Mouse (Mus musculus) gastrocnemius, adult 2 months (tissue): Measurements from ENCODE around the gene Rbm47. TPM values are rescaled to one million over a fixed set of nuclear protein-coding genes. Genes with fewer than 3 reads are reported as not detected.
A peak's percentile ranks its signal among the peaks of the same experiment; 100 is the strongest.

ENCODE experiments used
- DNase-seq: peaks from one replicate; pipeline ENCODE4 v3.0.0; 2022
- H3K27ac ChIP-seq: fragments of 200-600 bp; 2 replicates; pipeline ENCODE4 v1.8.1; 2022; ENCODE audit warnings: mild to moderate bottlenecking
- H3K4me3 ChIP-seq: fragments of 200-600 bp; 2 replicates; pipeline ENCODE4 v1.8.1; 2022; ENCODE audit warnings: mild to moderate bottlenecking, moderate library complexity
- CTCF ChIP-seq: fragments of 200-600 bp; IDR thresholded peaks from 2 replicates; pipeline ENCODE4 v1.8.1; 2022; ENCODE audit warnings: antibody characterized with exemption, mild to moderate bottlenecking, moderate library complexity
- intact Hi-C: fragments of 180-260 bp; cut with DNase I; formaldehyde crosslinking; loops from one replicate; pipeline ENCODE4 v1.15.1; 2025
- total RNA-seq, 2 experiments: library from RNA; stranded (reverse); gene quantifications; 2 replicates each; pipeline ENCODE4 v1.2.3; 2021

Rbm47 gene
- total RNA-seq, 2 experiments from 2014 or later: 0.64 to 0.66 TPM

DNA sequence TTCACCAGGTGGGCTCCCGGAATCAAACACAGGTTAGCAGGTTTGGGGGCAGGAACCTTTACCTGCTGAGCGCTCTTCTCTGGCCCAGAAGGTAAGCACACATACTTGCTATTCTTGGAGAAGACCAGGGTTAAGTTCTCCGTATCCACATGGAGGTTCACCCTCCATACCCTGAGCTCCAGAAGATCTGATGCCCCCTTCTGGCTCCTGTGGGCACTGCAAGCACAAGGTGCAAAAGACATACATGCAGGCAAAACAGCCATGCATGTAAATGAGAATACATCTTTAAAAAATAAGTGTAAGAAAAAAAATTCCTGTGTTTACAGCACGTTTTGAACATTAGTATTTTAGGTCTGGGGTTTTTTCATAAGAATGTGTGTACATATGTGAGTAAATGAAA is 116.2 kb downstream of the Rbm47 start:
- Histone ChIP-seq H3K27ac (no peak overlapping the region), H3K4me3 (no peak overlapping the region)
- no peak for DNase-seq
- intact Hi-C loops: no loop called here
- peak; percentile 35 for TF ChIP-seq CTCF

DNA sequence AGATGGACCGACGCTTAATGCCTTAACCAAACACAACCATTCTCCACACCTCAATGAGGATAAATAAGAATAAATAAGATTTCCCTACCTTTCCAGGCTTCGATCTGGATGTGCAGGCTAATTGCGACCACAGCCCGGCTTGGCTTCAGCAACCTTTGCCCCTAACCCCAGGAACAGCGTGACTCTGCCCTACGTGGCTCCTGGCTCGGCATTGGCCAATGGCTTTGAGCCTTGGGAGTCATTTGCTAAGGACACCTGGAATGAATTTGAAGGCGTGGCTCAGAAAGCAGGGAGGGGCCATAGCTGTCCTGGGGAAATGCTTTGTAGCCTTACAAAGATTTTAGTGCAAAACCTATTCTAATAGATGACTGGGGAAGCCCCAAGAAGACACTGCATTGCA is 118.5 kb downstream of the Rbm47 start:
- intact Hi-C loops: no loop called here
- no peak for TF ChIP-seq CTCF
- no peak for DNase-seq

DNA sequence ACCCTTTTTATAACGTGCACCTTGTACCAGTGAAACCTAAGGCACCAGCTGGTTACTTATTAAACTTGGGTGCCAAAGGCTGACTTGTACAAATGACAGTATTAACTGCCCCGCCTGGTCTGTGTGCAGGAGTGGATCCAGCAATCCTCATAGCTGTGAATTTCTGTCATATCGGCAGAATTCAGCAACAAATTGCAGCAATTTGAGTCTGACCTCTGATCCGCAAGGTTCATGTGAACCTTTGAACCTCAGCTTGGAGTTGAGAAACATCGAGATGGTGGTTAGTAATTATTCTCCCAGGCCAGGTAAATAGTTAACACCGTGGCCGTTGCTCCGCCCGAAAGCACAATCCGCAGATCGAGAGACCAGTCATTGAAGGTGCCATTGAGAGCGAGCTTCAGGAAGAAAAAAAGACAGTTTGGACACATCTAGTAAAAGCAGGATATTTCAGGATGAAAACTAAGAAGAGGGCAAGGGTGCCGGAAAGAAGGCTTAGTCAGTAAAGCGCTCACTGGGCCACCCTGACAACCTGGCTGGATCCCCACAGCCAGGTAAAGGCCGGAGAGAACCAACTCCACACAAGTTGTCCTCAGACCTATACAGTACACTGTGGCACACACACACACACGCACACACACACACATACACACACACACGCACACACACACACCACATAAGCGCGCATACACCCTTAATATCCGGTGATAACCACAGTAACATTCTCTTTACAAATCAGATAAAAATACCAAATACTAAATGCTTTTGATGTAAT is 120.0 kb downstream of the Rbm47 start:
- Histone ChIP-seq H3K27ac (no peak overlapping the region), H3K4me3 (no peak overlapping the region)
- intact Hi-C loops: no loop called here
- DNase-seq: no peak
- no peak for TF ChIP-seq CTCF

More for the DNA sequence above, 118.5 kb downstream of the Rbm47 start:
- no peak overlapping the region for H3K4me3 ChIP-seq
- H3K27ac ChIP-seq: no peak overlapping the region

DNA sequence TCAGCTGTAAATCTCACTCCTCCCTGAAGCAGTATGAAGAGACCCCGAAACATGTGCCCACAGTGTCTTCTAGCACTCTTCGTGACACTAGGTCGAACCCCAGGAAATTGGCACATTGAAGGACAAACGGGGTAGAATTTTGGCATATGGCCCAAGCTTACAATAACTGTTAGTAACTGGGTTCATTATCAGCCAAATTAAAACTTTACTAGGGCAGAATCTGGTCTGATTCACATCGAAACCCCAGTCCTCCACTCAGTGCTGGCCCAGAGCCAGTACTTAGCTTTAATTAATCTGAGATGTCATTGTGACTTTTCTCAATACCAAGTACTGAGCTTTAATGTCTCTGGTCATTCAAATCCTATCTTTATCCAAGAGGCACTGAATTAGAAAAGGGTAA is 122.1 kb downstream of the Rbm47 start:
- intact Hi-C loops: no loop called here
- Histone ChIP-seq H3K4me3 (no peak overlapping the region), H3K27ac (no peak overlapping the region)
- no peak for DNase-seq
- TF ChIP-seq CTCF: no peak

DNA sequence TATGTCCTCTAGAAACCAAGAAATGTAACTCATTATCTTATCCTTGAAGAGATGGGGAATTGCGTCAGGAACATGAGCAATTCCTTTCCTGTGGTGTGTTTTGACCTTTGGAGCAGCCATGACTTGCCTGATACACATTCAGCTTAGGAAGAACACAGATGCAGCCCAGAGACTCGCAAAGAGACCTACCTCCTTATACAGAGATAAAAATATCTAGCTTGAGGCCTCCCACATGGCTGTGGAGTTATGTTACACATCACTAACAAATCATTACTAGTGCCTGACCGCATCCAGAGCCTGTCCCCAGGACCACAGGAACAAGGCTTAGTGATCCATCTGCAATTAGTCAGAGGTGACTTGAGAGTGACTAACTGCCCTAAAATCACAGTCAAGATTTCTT is 126.6 kb downstream of the Rbm47 start:
- no peak for DNase-seq
- Histone ChIP-seq H3K27ac (no peak overlapping the region), H3K4me3 (no peak overlapping the region)
- no peak for TF ChIP-seq CTCF
- intact Hi-C loops: no loop called here

DNA sequence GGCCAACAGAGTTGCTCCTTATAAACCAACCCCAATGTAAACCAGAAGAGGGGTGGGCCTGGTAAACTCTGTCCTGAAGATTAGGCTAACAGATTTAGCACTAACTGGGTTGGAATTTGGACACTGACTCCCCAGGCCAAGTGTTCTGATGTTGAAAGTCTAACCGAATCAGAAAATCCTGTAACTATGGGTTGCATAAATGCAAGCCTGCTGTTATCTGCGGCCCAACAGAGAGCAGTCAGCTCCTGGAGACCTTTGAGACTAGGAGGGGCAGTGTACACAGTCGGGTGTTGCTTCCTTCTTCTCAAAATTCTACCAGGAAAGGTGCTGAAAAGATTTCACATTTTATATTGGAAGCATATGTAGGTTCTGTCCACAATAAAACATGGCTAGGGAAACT is 129.0 kb downstream of the Rbm47 start:
- intact Hi-C loops: no loop called here
- no peak for DNase-seq
- Histone ChIP-seq H3K27ac (no peak overlapping the region), H3K4me3 (no peak overlapping the region)
- TF ChIP-seq CTCF: no peak

DNA sequence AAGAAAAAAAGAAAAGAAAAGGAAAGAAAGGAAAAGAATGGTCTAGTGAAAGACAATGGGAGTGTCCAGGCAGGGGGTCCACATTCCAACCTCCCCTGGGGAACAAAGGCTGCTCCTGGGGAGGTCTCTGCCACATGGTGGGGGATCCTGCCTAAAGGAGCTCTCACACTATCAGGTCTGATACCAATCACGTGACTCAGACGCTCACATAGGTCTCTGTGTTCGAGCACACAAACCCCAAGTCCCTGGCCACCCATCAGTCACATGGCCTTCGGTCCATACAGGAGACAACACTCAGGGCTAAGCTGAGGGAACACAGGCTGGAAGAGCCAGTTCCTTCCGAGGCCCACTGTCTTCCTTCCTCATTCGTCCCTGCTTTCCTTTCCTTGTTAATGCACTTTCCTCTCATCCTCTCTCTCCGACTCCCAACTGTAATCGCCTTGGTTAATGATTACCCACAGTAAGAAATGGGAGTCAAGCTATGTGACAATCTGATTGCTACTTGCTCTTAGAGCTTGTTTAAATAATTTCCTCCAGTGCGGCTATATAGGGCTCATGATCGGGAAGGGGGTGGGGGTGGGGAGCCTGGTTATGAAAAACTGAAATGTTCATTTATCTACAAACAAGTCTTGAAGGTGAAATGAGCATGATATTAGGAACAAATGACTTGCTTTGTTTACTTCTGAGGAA is 130.1 kb downstream of the Rbm47 start:
- intact Hi-C loops: no loop called here
- no peak overlapping the region for H3K27ac ChIP-seq
- no peak for DNase-seq
- no peak overlapping the region for H3K4me3 ChIP-seq
- no peak for TF ChIP-seq CTCF

DNA sequence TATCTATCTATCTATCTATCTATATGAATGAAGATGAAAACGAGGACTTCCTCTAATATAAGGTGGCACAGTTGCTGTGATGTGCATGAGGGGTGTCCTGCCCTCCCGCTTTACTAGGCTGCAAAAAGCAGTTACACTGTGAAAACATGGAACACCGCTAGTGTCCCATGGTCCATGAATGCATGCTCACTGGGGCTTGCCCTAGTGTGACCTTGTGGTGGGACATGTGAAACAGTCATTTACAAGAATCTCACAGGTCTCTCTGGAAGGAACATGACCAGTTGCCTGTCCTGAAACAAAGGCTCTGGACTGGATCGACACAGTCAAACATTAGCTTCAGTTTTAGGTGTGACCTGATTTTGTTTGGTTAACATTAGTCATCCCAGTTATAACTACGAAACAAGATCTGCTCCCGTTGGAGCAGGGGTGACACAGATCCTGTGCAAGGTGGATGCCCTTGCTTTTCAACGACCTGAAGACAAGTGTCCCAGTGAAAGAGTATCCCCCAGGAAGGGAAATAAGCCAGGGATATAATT is 132.1 kb downstream of the Rbm47 start:
- TF ChIP-seq CTCF: no peak
- Histone ChIP-seq H3K27ac (no peak overlapping the region), H3K4me3 (no peak overlapping the region)
- no peak for DNase-seq
- intact Hi-C loops: no loop called here

DNA sequence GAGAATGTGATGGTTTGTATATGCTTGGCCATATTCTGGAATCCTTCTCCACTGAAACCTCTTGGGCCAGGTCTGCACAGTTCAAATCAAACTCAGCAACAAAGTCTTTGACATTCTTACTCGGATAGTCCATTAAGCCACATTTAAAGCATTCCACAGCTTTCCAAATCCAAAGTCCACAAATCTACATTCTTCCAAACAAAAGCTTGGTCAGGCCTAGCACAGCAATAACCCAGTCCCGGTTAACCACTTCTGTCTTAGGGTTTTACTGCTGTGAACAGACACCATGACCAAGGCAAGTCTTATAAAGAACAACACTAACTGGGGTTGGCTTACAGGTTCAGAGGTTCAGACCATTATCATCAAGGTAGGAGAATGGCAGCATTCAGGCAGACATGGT is 133.1 kb downstream of the Rbm47 start:
- TF ChIP-seq CTCF: no peak
- intact Hi-C loops: no loop called here
- Histone ChIP-seq H3K27ac (no peak overlapping the region), H3K4me3 (no peak overlapping the region)
- no peak for DNase-seq

DNA sequence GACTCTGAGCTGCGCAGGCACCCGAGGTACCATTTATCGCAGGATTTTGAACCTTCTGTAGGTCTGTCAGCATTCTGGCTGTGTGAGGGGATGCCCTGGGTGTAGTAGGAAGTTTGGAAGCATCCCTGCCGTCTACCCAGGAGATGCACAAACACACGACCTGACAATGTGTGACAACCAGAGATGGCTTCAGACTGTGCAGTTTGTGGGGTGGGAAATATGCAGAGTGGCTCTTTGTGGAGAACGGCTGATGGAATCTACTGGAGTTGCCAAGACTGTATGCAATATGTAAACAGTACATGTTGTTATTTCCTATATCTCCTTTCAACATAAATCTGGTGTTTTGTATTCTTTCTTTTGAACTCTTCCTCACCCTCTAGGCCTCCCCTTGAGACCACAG is 135.9 kb downstream of the Rbm47 start:
- no peak for TF ChIP-seq CTCF
- no peak for DNase-seq
- H3K27ac ChIP-seq: no peak overlapping the region
- no peak overlapping the region for H3K4me3 ChIP-seq
- intact Hi-C loops: no loop called here

DNA sequence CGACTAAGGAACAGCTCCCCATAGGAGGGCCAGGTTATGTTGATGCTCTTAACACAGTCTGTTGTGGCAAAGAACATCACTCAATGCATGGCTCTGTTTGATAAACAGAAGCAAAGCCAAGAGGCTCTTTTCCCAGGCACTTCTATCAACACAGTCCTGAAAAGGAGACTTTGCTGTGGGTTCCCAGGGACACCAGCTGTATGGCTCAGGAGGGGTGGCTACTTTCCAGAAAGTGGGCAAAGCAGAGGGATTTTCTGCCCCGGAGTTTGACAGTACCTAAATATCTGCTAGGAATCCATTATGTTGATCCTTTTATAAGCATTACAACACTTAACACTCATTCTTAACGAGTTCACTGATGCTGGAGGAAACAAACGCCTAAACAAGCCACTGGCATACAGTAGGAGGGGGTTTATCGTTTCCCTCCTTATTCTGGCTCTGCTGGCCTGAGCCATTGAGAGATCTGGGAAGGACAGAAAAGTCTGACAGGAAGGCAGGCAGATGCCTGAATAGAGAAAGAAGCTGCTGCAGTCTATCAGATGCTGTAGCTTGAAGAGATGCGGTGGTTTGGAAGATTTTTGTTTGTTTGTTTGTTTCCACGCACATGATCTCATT is 136.4 kb downstream of the Rbm47 start:
- no peak for DNase-seq
- TF ChIP-seq CTCF: no peak

DNA sequence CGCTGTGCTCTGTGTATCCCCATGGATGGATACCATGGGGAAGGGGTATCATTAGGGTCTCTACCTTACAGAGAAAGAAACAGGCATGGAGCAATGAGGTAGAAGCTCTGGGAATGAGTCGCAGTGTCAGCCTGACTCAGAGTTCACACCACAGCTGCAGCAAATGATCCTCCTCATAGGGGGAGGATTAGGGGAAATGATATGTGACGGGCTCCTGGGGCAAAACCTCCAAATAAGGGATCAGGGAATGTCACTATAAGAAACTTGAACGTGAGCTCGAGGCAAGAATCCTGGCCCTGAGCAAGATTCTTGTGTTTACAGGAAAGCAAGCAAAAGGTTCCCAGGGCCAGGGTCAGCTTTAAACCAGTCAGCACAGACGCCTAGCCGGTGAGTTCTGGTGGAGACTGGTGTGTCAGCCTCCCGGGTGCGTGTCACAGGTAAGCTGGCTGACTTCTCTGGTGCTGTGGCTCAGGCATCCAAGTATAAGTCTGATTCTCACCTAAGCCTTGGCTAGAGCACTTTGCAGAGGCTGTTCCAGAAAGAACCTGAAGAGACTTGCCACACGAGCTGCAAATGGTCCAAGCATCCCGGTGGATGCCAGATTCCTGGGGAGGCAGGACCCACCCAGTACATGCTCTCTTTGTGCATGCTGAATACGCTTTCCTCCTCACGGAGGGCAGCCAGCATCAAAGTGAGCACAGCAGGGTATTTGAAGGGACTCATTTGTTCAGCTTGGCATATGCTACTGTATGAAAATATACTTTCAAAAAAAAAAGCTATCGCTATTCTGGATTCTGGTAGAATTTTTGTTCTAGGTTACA is 138.3 kb downstream of the Rbm47 start:
- no peak for DNase-seq
- intact Hi-C loops: no loop called here
- no peak for TF ChIP-seq CTCF
- H3K4me3 ChIP-seq: no peak overlapping the region
- no peak overlapping the region for H3K27ac ChIP-seq

More for the DNA sequence above, 136.4 kb downstream of the Rbm47 start:
- no peak overlapping the region for H3K4me3 ChIP-seq
- intact Hi-C loops: no loop called here
- H3K27ac ChIP-seq: no peak overlapping the region

DNA sequence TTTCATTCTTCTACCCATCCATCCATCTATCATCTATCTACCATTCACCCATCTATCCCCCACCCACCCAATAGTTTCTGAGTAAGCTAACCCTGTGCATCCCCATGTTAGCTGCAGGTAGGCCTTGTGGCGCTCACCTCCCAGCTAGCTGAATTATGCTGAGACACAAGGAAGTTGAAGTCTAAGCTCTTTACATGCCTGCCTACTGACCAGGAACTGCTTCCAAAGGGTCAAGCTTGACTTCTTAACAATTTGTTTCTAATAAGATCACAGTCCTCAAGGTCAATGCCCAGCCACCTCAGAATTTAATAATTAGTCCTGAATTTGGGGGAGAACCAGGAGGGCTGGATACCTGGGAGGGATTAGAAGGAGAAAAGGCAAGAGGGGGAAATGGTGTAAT is 140.1 kb downstream of the Rbm47 start:
- no peak overlapping the region for H3K27ac ChIP-seq
- no peak for DNase-seq
- H3K4me3 ChIP-seq: no peak overlapping the region
- intact Hi-C loops: no loop called here
- no peak for TF ChIP-seq CTCF
